Mouse (Mus musculus): Measurements from ENCODE around the gene Slc30a5.

- TF ChIP-seq CTCF (IDR thresholded peaks at IDR 0.05; ENCODE audit: borderline replicate concordance, insufficient read depth, low read length), result no peak
- TF ChIP-seq POLR2A (IDR thresholded peaks at IDR 0.05; ENCODE audit: low read depth, low read length), result no peak
Measured at GRCm38 (mm10) chr13:100879326-100879725, 46.1 kb upstream of the Slc30a5 start.
